Comparison of ENCODE assay signal across 20 mouse cellular contexts in genomic region chr2:104581281-104581879, GRCm38 (mm10). TPM values are rescaled to one million over a fixed set of nuclear protein-coding genes. Genes with fewer than 3 reads are reported as not detected.
DNase-seq lines count a peak whose midpoint lies in the region; ATAC-seq and TF ChIP-seq lines count a peak whose summit lies in the region.
"Had no signal": no experiment of that assay in that cellular context is flagged by ENCODE, and none has a peak within 500 bp of the region (broad histone marks: within the 10 kb centered on the region; RNA-seq: fewer than 3 reads in every experiment).

No protein-coding gene starts in this region.

- no peak overlapping the region for H3K9ac ChIP-seq in liver, postnatal 0 days (replicated peaks)
- H3K9ac ChIP-seq in heart, embryonic 13.5 days, result no peak overlapping the region
- no peak overlapping the region for H3K9ac ChIP-seq in stomach, postnatal 0 days (ENCODE audit: low read length)
- H3K9ac ChIP-seq: embryonic facial prominence, embryonic 12.5 days had no signal

- H3K36me3 ChIP-seq in heart, embryonic 10.5 days, result no peaks in the 10 kb centered on the region
- no peaks in the 10 kb centered on the region for H3K36me3 ChIP-seq in liver, postnatal 0 days (replicated peaks; ENCODE audit: insufficient read depth, low read length)
- no peaks in the 10 kb centered on the region for H3K36me3 ChIP-seq in heart, embryonic 13.5 days
- no peaks in the 10 kb centered on the region for H3K36me3 ChIP-seq in stomach, postnatal 0 days (ENCODE audit: control insufficient read depth, insufficient read depth, low read length)
- H3K36me3 ChIP-seq: embryonic facial prominence, embryonic 12.5 days had no signal

- H3K4me2 ChIP-seq in liver, postnatal 0 days (ENCODE audit: low read depth, low read length), result no peak overlapping the region
- H3K4me2 ChIP-seq in heart, embryonic 13.5 days, result no peak overlapping the region
- no peak overlapping the region for H3K4me2 ChIP-seq in stomach, postnatal 0 days (replicated peaks; ENCODE audit: low read depth)
- H3K4me2 ChIP-seq: embryonic facial prominence, embryonic 12.5 days; liver, embryonic 11.5 days had no signal

- WGBS in heart, embryonic 10.5 days, result 58% methylated on average over 9 of the region's 9 CpGs
- WGBS in liver, postnatal 0 days (ENCODE audit: insufficient replicate concordance), result 64% methylated on average over 9 of the region's 9 CpGs
- WGBS in heart, embryonic 13.5 days, result 40% methylated on average over 9 of the region's 9 CpGs
- WGBS in stomach, postnatal 0 days, result 44% methylated on average over 9 of the region's 9 CpGs

- no peak for TF ChIP-seq CTCF in liver, postnatal 0 days (IDR thresholded peaks at IDR 0.05; ENCODE audit: low read depth)
- TF ChIP-seq CTCF in stomach, postnatal 0 days (IDR thresholded peaks at IDR 0.05; ENCODE audit: low read depth), result no peak

- H3K4me3 ChIP-seq in heart, embryonic 10.5 days, result no peak overlapping the region
- H3K4me3 ChIP-seq in liver, postnatal 0 days (ENCODE audit: low read depth, low read length), result no peak overlapping the region
- no peak overlapping the region for H3K4me3 ChIP-seq in heart, embryonic 13.5 days
- H3K4me3 ChIP-seq in stomach, postnatal 0 days (ENCODE audit: low read depth, low read length), result no peak overlapping the region
- H3K4me3 ChIP-seq: embryonic facial prominence, embryonic 12.5 days; gastrocnemius, adult 2 months had no signal

- H3K27me3 ChIP-seq in heart, embryonic 10.5 days (ENCODE audit: insufficient read depth, poor library complexity, severe bottlenecking), result no peaks in the 10 kb centered on the region
- no peaks in the 10 kb centered on the region for H3K27me3 ChIP-seq in liver, postnatal 0 days (ENCODE audit: insufficient read depth, low read length)
- H3K27me3 ChIP-seq in heart, embryonic 13.5 days (replicated peaks), result no peaks in the 10 kb centered on the region
- no peaks in the 10 kb centered on the region for H3K27me3 ChIP-seq in stomach, postnatal 0 days (ENCODE audit: control insufficient read depth, insufficient read depth, low read length)
- H3K27me3 ChIP-seq: embryonic facial prominence, embryonic 12.5 days; Patski had no signal

- no peak for ATAC-seq in liver, postnatal 0 days
- no peak for ATAC-seq in heart, embryonic 13.5 days (ENCODE audit: extremely low read depth, insufficient number of reproducible peaks, low FRiP score, low TSS enrichment)
- ATAC-seq in stomach, postnatal 0 days (ENCODE audit: low FRiP score, low TSS enrichment), result peak; percentile 45; the same call in 1 of the 2 replicates
- ATAC-seq: Patski had no signal

- H3K4me1 ChIP-seq in heart, embryonic 10.5 days, result peaks cover 10% of the 10 kb centered on the region; the same call in 1 of the 2 replicates
- H3K4me1 ChIP-seq in liver, postnatal 0 days (ENCODE audit: insufficient read depth), result peaks cover 8% of the 10 kb centered on the region
- peaks cover 14% of the 10 kb centered on the region for H3K4me1 ChIP-seq in heart, embryonic 13.5 days
- no peaks in the 10 kb centered on the region for H3K4me1 ChIP-seq in stomach, postnatal 0 days (replicated peaks; ENCODE audit: control insufficient read depth, insufficient read depth)
- H3K4me1 ChIP-seq: embryonic facial prominence, embryonic 12.5 days had no signal

- no peak overlapping the region for H3K27ac ChIP-seq in heart, embryonic 10.5 days
- H3K27ac ChIP-seq in liver, postnatal 0 days (ENCODE audit: low read depth), result no peak overlapping the region; the same call in 1 of the 2 replicates
- peak overlapping the region; percentile 54 for H3K27ac ChIP-seq in heart, embryonic 13.5 days (replicated peaks)
- H3K27ac ChIP-seq in stomach, postnatal 0 days (replicated peaks), result no peak overlapping the region
- H3K27ac ChIP-seq: embryonic facial prominence, embryonic 12.5 days; gastrocnemius, adult 2 months had no signal

- peak; percentile 81 for DNase-seq in heart, adult 11 months
- no peak for DNase-seq in heart, embryonic 10.5 days (ENCODE audit: low spot score)
- no peak for DNase-seq in liver, postnatal 0 days
- no peak for DNase-seq in liver
- DNase-seq in stomach, postnatal 0 days (ENCODE audit: low spot score), result no peak
- DNase-seq in adrenal gland, adult (ENCODE audit: inconsistent age in 2 of 2, low spot score in 1 of 2), result no peak
- DNase-seq in left cerebral cortex, postnatal 4 days, result no peak
- DNase-seq: adrenal gland, adult 8-10 months; cerebellum, adult 18-20 months; cerebellum, postnatal 25 days; gastrocnemius, adult 2 months; kidney, adult 18-20 months; lung, postnatal 4 days; midbrain, embryonic 14.5 days; right cerebral cortex, postnatal 14 days; spleen, adult 18-20 months had no signal

- no peaks in the 10 kb centered on the region for H3K9me3 ChIP-seq in heart, embryonic 10.5 days
- no peaks in the 10 kb centered on the region for H3K9me3 ChIP-seq in liver, postnatal 0 days (ENCODE audit: low read length)
- H3K9me3 ChIP-seq in heart, embryonic 13.5 days, result no peaks in the 10 kb centered on the region
- H3K9me3 ChIP-seq in stomach, postnatal 0 days (ENCODE audit: control insufficient read depth, low read length), result no peaks in the 10 kb centered on the region
- H3K9me3 ChIP-seq: embryonic facial prominence, embryonic 12.5 days had no signal

- TF ChIP-seq EP300 in liver, postnatal 0 days (IDR thresholded peaks at IDR 0.05; ENCODE audit: low read depth), result 0 out of 2 replicates have a peak, but pooled peaks have one; percentile 14
- TF ChIP-seq EP300 in stomach, postnatal 0 days (optimal IDR thresholded peaks at IDR 0.05), result no peak

- intact Hi-C loops in left cerebral cortex, postnatal 4 days (cut with DNase I), result loop anchor here (5.0 to 10.0 kb wide), 3 partner anchors 87 to 449 kb away; partner anchors contain the start of gene Hipk3

RNA-seq across cellular contexts. Expression of gene Cstf3, which starts 8.9 kb away (rescaled TPM):
- 74.2 and 77.3 TPM in 2 replicates for polyA plus RNA-seq in heart, embryonic 10.5 days (2016; fragmentation: Nextera tagmentation; extraction: Ambion mirVana)
- 23.0 and 24.3 TPM in 2 replicates for polyA plus RNA-seq in liver, postnatal 0 days (2015; fragmentation: Nextera tagmentation; extraction: Ambion mirVana)
- 49.2 and 56.3 TPM in 2 replicates for polyA plus RNA-seq in heart, embryonic 13.5 days (2015; fragmentation: Nextera tagmentation; extraction: Ambion mirVana)
- 32.9 and 33.4 TPM in 2 replicates for polyA plus RNA-seq in stomach, postnatal 0 days (2015; fragmentation: Nextera tagmentation; extraction: Ambion mirVana)
- total RNA-seq in left cerebral cortex, postnatal 4 days (2021), result 10 to 100 TPM; 51.5 to 60.2 TPM
